Mouse (Mus musculus) liver, embryonic 16.5 days (tissue): ENCODE results near the gene Fam171a2. TPM values are rescaled to one million over a fixed set of nuclear protein-coding genes. Genes with fewer than 3 reads are reported as not detected.

ENCODE experiments used
- ATAC-seq: fragments of 200-750 bp; cut with Nextera tagmentation; 2 replicates; pipeline ENCODE4 v1.8.0; 2017; ENCODE audit warnings: low read depth, mild to moderate bottlenecking, moderate number of reproducible peaks, moderate library complexity
- H3K27ac ChIP-seq: fragments of 300-500 bp; sonication (generic); 2 replicates; pipeline ENCODE4 v1.5.1; 2014; ENCODE audit warnings: mild to moderate bottlenecking, low read length
- H3K27me3 ChIP-seq: fragments of 300-500 bp; sonication (generic); 2 replicates; pipeline ENCODE4 v1.6.1; 2014; ENCODE audit warnings: low read depth, low read length, mixed read lengths; ENCODE audit not compliant: control insufficient read depth, insufficient read depth
- H3K36me3 ChIP-seq: fragments of 300-500 bp; sonication (generic); 2 replicates; pipeline ENCODE4 v1.6.1; 2014; ENCODE audit warnings: mild to moderate bottlenecking; ENCODE audit not compliant: control insufficient read depth, insufficient read depth
- H3K4me1 ChIP-seq: fragments of 300-500 bp; sonication (generic); 2 replicates; pipeline ENCODE4 v1.6.1; 2014; ENCODE audit warnings: low read depth, low read length, mixed read lengths; ENCODE audit not compliant: control insufficient read depth
- H3K4me2 ChIP-seq: fragments of 300-500 bp; sonication (generic); 2 replicates; pipeline ENCODE4 v1.6.1; 2014; ENCODE audit warnings: low read depth, low read length, mixed read lengths
- H3K4me3 ChIP-seq: fragments of 300-500 bp; sonication (generic); 2 replicates; pipeline ENCODE4 v1.5.1; 2014; ENCODE audit warnings: low read depth, mild to moderate bottlenecking, low read length
- H3K9ac ChIP-seq: fragments of 300-500 bp; sonication (generic); 2 replicates; pipeline ENCODE4 v1.6.1; 2014; ENCODE audit warnings: low read depth, low read length
- H3K9me3 ChIP-seq: fragments of 300-500 bp; sonication (generic); replicated peaks from 2 replicates; pipeline ENCODE4 v1.6.1; 2016; ENCODE audit warnings: low read length; ENCODE audit not compliant: control insufficient read depth
- WGBS: fragments of 180-500 bp; shearing (Covaris S2); extraction: QIAGEN DNeasy Blood & Tissue Kit; methylation state at CpG from one replicate; pipeline ENCODE4 v1.1.7; 2014; ENCODE audit not compliant: insufficient replicate concordance; 5-methylcytosine and 5-hydroxymethylcytosine counted together
- polyA plus RNA-seq: library from polyadenylated mRNA; unstranded; fragments of >200 nt; fragmentation: Nextera tagmentation; extraction: Ambion mirVana; gene quantifications from 2 replicates; pipeline ENCODE4 v1.2.1, GENCODE M21; 2015

Gene Fam171a2
- polyA plus RNA-seq, 1 experiment from 2014 or later = 0.20 TPM

GRCm38 (mm10) chr11:102481779-102482178 is 34.3 kb upstream of the Fam171a2 start:
- H3K4me2 ChIP-seq = no peak overlapping the region
- H3K4me3 ChIP-seq = no peak overlapping the region
- WGBS = 62% methylated on average over 10 of the region's 10 CpGs
- no peaks in the 10 kb centered on the region for H3K27me3 ChIP-seq
- peaks cover 54% of the 10 kb centered on the region for H3K36me3 ChIP-seq
- H3K9me3 ChIP-seq = no peaks in the 10 kb centered on the region
- no peak overlapping the region for H3K27ac ChIP-seq
- no peak for ATAC-seq
- H3K9ac ChIP-seq = no peak overlapping the region
- no peaks in the 10 kb centered on the region for H3K4me1 ChIP-seq

GRCm38 (mm10) chr11:102480897-102481296 is 33.4 kb upstream of the Fam171a2 start:
- no peak for ATAC-seq
- Histone ChIP-seq H3K27me3 (no peaks in the 10 kb centered on the region), H3K27ac (no peak overlapping the region), H3K36me3 (peaks cover 47% of the 10 kb centered on the region), H3K9ac (no peak overlapping the region), H3K4me1 (no peaks in the 10 kb centered on the region), H3K4me2 (no peak overlapping the region), H3K4me3 (no peak overlapping the region), H3K9me3 (no peaks in the 10 kb centered on the region)
- WGBS = 95% methylated on average over 4 of the region's 4 CpGs

GRCm38 (mm10) chr11:102480111-102480510 is 32.6 kb upstream of the Fam171a2 start:
- Histone ChIP-seq H3K27ac (no peak overlapping the region), H3K36me3 (peaks cover 46% of the 10 kb centered on the region), H3K4me3 (no peak overlapping the region), H3K9me3 (no peaks in the 10 kb centered on the region), H3K4me1 (peaks cover 3% of the 10 kb centered on the region), H3K4me2 (no peak overlapping the region), H3K27me3 (no peaks in the 10 kb centered on the region), H3K9ac (no peak overlapping the region)
- no peak for ATAC-seq
- 92% methylated on average over 15 of the region's 15 CpGs for WGBS

- no peak overlapping the region for H3K27ac ChIP-seq
- peaks cover 42% of the 10 kb centered on the region for H3K36me3 ChIP-seq
- no peaks in the 10 kb centered on the region for H3K27me3 ChIP-seq
- ATAC-seq = no peak
- H3K4me3 ChIP-seq = no peak overlapping the region
- no peak overlapping the region for H3K9ac ChIP-seq
- whole genome bisulfite sequencing = 92% methylated on average over 23 of the region's 23 CpGs
- H3K4me2 ChIP-seq = no peak overlapping the region
- no peaks in the 10 kb centered on the region for H3K9me3 ChIP-seq
- H3K4me1 ChIP-seq = peaks cover 5% of the 10 kb centered on the region
Observed at GRCm38 (mm10) chr11:102479581-102479980, 32.1 kb upstream of the Fam171a2 start.

GRCm38 (mm10) chr11:102478671-102479070 is 31.2 kb upstream of the Fam171a2 start:
- WGBS = 83% methylated on average over 3 of the region's 3 CpGs
- peaks cover 40% of the 10 kb centered on the region for H3K36me3 ChIP-seq

GRCm38 (mm10) chr11:102475027-102475426 is 27.5 kb upstream of the Fam171a2 start:
- Histone ChIP-seq H3K4me1 (peaks cover 11% of the 10 kb centered on the region), H3K4me2 (no peak overlapping the region), H3K9ac (no peak overlapping the region), H3K27ac (no peak overlapping the region), H3K36me3 (peaks cover 17% of the 10 kb centered on the region), H3K4me3 (no peak overlapping the region), H3K27me3 (no peaks in the 10 kb centered on the region), H3K9me3 (no peaks in the 10 kb centered on the region)
- ATAC-seq = no peak
- 44% methylated on average over 3 of the region's 3 CpGs for WGBS

More at GRCm38 (mm10) chr11:102478671-102479070, 31.2 kb upstream of the Fam171a2 start:
- Histone ChIP-seq H3K4me3 (no peak overlapping the region), H3K27me3 (no peaks in the 10 kb centered on the region), H3K4me1 (peaks cover 5% of the 10 kb centered on the region), H3K4me2 (no peak overlapping the region), H3K27ac (no peak overlapping the region), H3K9me3 (no peaks in the 10 kb centered on the region), H3K9ac (no peak overlapping the region)
- ATAC-seq = 0 out of 2 replicates have a peak, but pooled peaks have one; percentile 21

GRCm38 (mm10) chr11:102469648-102470357 is 22.3 kb upstream of the Fam171a2 start, which contains the start of gene Itga2b:
Gene Itga2b (minus strand): TSS chr11:102470122.
- Histone ChIP-seq H3K4me2 (peak within 1 kb of the TSS; percentile 38; the same call in 1 of the 2 replicates), H3K27ac (peak within 1 kb of the TSS; percentile 52; the same call in 1 of the 2 replicates), H3K9ac (peak within 1 kb of the TSS; percentile 35; the same call in 1 of the 2 replicates), H3K27me3 (no peaks in the 10 kb centered on the region), H3K4me1 (peaks cover 37% of the 10 kb centered on the region), H3K4me3 (peak within 1 kb of the TSS; percentile 23; the same call in 1 of the 2 replicates), H3K9me3 (no peaks in the 10 kb centered on the region), H3K36me3 (no peaks in the 10 kb centered on the region)
- ATAC-seq = peak; percentile 48
- 13% methylated on average over 11 of the region's 11 CpGs for WGBS

- under 1% methylated on average over 37 of the region's 37 CpGs for WGBS
- Histone ChIP-seq H3K9me3 (no peaks in the 10 kb centered on the region), H3K4me2 (peak overlapping the region; percentile 92), H3K36me3 (no peaks in the 10 kb centered on the region), H3K4me3 (peak overlapping the region; percentile 60), H3K27ac (peak overlapping the region; percentile 45), H3K9ac (peak overlapping the region; percentile 61), H3K4me1 (peaks cover 37% of the 10 kb centered on the region), H3K27me3 (no peaks in the 10 kb centered on the region)
- ATAC-seq = peak; percentile 92
Observed at GRCm38 (mm10) chr11:102467041-102467631, 19.7 kb upstream of the Fam171a2 start.
